Mouse (Mus musculus) embryonic stem cell, embryonic (primary cell): ENCODE data around the gene Olfr763.
"Not testable (repeated sequence)": the region's sequence is repeated elsewhere in the genome, so short reads cannot be mapped to it uniquely, and the experiment has no call there.

ENCODE experiments used
- CTCF ChIA-PET, 4 experiments: fragments of 300-600 bp in 2 of 4; fragments of 350-600 bp in 2 of 4; sonication (Branson Sonifier 250); formaldehyde crosslinking; loops; one replicate each; lab custom pipeline; 2022; ENCODE audit warnings: inconsistent platforms in 2 of 4; lab: Charles Lee
- POLR2A ChIA-PET, 4 experiments: fragments of 300-600 bp in 2 of 4; fragments of 350-600 bp in 2 of 4; sonication (Branson Sonifier 250); formaldehyde crosslinking; loops; one replicate each; lab custom pipeline; 2022; ENCODE audit warnings: antibody characterized with exemption in 4 of 4, inconsistent platforms in 1 of 4; lab: Charles Lee

Gene Olfr763

GRCm38 (mm10) chr10:129010288-129010841 lies at the start of gene Olfr763:
Gene Olfr763 (plus strand): TSS chr10:129010791.
- ChIA-PET CTCF (interaction anchor here in 1 of 4 experiments (0.6 kb wide), 1 partner anchor 95 kb away, joined by 8 read pairs; no protein-coding TSS in a partner anchor), POLR2A (no interaction called here)

GRCm38 (mm10) chr10:128964961-128965360 lies 45.6 kb upstream of the Olfr763 start:
- ChIA-PET CTCF (interaction anchor here in 1 of 4 experiments (1.3 kb wide), 1 partner anchor 19 kb away, joined by 4 read pairs; no protein-coding TSS in a partner anchor), POLR2A (interaction anchor here in 1 of 4 experiments (1.7 kb wide), 1 partner anchor 19 kb away, joined by 3 read pairs; no protein-coding TSS in a partner anchor)

GRCm38 (mm10) chr10:128965871-128966270 lies 44.7 kb upstream of the Olfr763 start:
- ChIA-PET CTCF (no interaction called here), POLR2A (interaction anchor here in 2 of 4 experiments (1.4 to 1.7 kb wide), 2 partner anchors 9 to 20 kb away, joined by 3 to 5 read pairs; no protein-coding TSS in a partner anchor)

- POLR2A ChIA-PET, result interaction anchor here in 1 of 4 experiments (0.5 kb wide), 1 partner anchor 53 kb away, joined by 3 read pairs; no protein-coding TSS in a partner anchor
- CTCF ChIA-PET, result no interaction called here
Observed at GRCm38 (mm10) chr10:128968341-128968749, 42.2 kb upstream of the Olfr763 start.

GRCm38 (mm10) chr10:128970740-128971250 lies 39.8 kb upstream of the Olfr763 start:
- CTCF ChIA-PET, result interaction anchor here in 1 of 4 experiments (0.7 kb wide), 1 partner anchor 16 kb away, joined by 3 read pairs; no protein-coding TSS in a partner anchor
- POLR2A ChIA-PET, result interaction anchor here in 1 of 4 experiments (0.7 kb wide), 1 partner anchor 63 kb away, joined by 3 read pairs; no protein-coding TSS in a partner anchor

- CTCF ChIA-PET, result interaction anchor here in 1 of 4 experiments (1.2 kb wide), 1 partner anchor 27 kb away, joined by 3 read pairs; no protein-coding TSS in a partner anchor
Observed at GRCm38 (mm10) chr10:128972841-128973240, 37.8 kb upstream of the Olfr763 start.

GRCm38 (mm10) chr10:128976395-128976794 lies 34.2 kb upstream of the Olfr763 start:
- CTCF ChIA-PET, result interaction anchor here in 2 of 4 experiments (0.8 to 1.0 kb wide), 2 partner anchors 54 to 63 kb away, joined by 3 to 4 read pairs; partner anchors contain the start of gene Rdh5 (in 1 of the 2)

More at GRCm38 (mm10) chr10:128972841-128973240, 37.8 kb upstream of the Olfr763 start:
- POLR2A ChIA-PET, result interaction anchor here in 1 of 4 experiments (1.5 kb wide), 1 partner anchor 59 kb away, joined by 3 read pairs; no protein-coding TSS in a partner anchor

GRCm38 (mm10) chr10:128977522-128978114 lies 33.0 kb upstream of the Olfr763 start:
- ChIA-PET CTCF (interaction anchor here in 2 of 4 experiments (1.2 kb wide), 2 partner anchors 64 to 77 kb away, joined by 3 read pairs; partner anchors contain the start of gene Cd63 (in 1 of the 2)), POLR2A (interaction anchor here in 2 of 4 experiments (0.5 to 0.7 kb wide), 3 partner anchors 67 to 72 kb away, joined by 3 to 6 read pairs (median 3); no protein-coding TSS in a partner anchor)

More at GRCm38 (mm10) chr10:128976395-128976794, 34.2 kb upstream of the Olfr763 start:
- POLR2A ChIA-PET, result interaction anchor here in 1 of 4 experiments (0.5 kb wide), 1 partner anchor 134 kb away, joined by 3 read pairs; no protein-coding TSS in a partner anchor

- ChIA-PET POLR2A (interaction anchor here in 1 of 4 experiments (1.4 to 1.8 kb wide), 2 partner anchors 49 to 58 kb away, joined by 3 to 6 read pairs; partner anchors contain the start of gene Rdh5), CTCF (interaction anchor here in 1 of 4 experiments (0.8 to 1.0 kb wide), 2 partner anchors 35 to 68 kb away, joined by 3 to 5 read pairs; no protein-coding TSS in a partner anchor)
Observed at GRCm38 (mm10) chr10:128980644-128981365, 29.8 kb upstream of the Olfr763 start.

GRCm38 (mm10) chr10:128989131-128989530 lies 21.5 kb upstream of the Olfr763 start, which contains the start of gene Olfr9:
Gene Olfr9 (plus strand): TSS chr10:128989431.
- CTCF ChIA-PET, POLR2A ChIA-PET: not testable (repeated sequence)

- POLR2A ChIA-PET, result not testable (repeated sequence)
- CTCF ChIA-PET, result interaction anchor here in 1 of 4 experiments (0.6 kb wide), 1 partner anchor 41 kb away, joined by 10 read pairs; no protein-coding TSS in a partner anchor
Observed at GRCm38 (mm10) chr10:128990129-128990850, 20.3 kb upstream of the Olfr763 start.

GRCm38 (mm10) chr10:128990994-128991393 lies 19.6 kb upstream of the Olfr763 start:
- ChIA-PET POLR2A (no interaction called here), CTCF (interaction anchor here in 1 of 4 experiments (0.6 kb wide), 1 partner anchor 41 kb away, joined by 10 read pairs; no protein-coding TSS in a partner anchor)

- CTCF ChIA-PET, result no interaction called here
- POLR2A ChIA-PET, result no interaction called here
Observed at GRCm38 (mm10) chr10:128995796-128996195, 14.8 kb upstream of the Olfr763 start.

GRCm38 (mm10) chr10:128996523-128997040 lies 14.0 kb upstream of the Olfr763 start:
- POLR2A ChIA-PET, result no interaction called here
- CTCF ChIA-PET, result no interaction called here

GRCm38 (mm10) chr10:129004032-129004920 lies 6.3 kb upstream of the Olfr763 start:
- ChIA-PET CTCF (no interaction called here), POLR2A (no interaction called here)

- POLR2A ChIA-PET, CTCF ChIA-PET: not testable (repeated sequence)
Observed at GRCm38 (mm10) chr10:129011511-129011910, 920 bp downstream of the Olfr763 start.
